Mouse (Mus musculus): ENCODE results near the gene Rpl22. TPM values are rescaled to one million over a fixed set of nuclear protein-coding genes. Genes with fewer than 3 reads are reported as not detected.

Gene Rpl22
- total RNA-seq, 2 experiments from 2014 or later, result 182 to 187 TPM

- no peak for DNase-seq (ENCODE audit: low spot score in 2 of 2)
- intact Hi-C loops (cut with DNase I), result loop anchor here (10.0 kb wide), 1 partner anchor 1660 kb away; the partner anchor contains the start of gene A430005L14Rik
Observed at GRCm38 (mm10) chr4:152294188-152294929, 31.2 kb upstream of the Rpl22 start.

- intact Hi-C loops (cut with DNase I), result loop anchor here (10.0 kb wide), 1 partner anchor 1659 kb away; the partner anchor contains the start of gene A430005L14Rik
- DNase-seq (ENCODE audit: low spot score in 2 of 2), result no peak
Observed at GRCm38 (mm10) chr4:152295916-152296315, 29.6 kb upstream of the Rpl22 start.

- DNase-seq (ENCODE audit: low spot score in 2 of 2), result no peak
- intact Hi-C loops (cut with DNase I), result loop anchor here (10.0 kb wide), 1 partner anchor 1658 kb away; the partner anchor contains the start of gene A430005L14Rik
Observed at GRCm38 (mm10) chr4:152296371-152296770, 29.2 kb upstream of the Rpl22 start.

- intact Hi-C loops (cut with DNase I), result loop anchor here (10.0 kb wide), 1 partner anchor 1658 kb away; the partner anchor contains the start of gene A430005L14Rik
- DNase-seq (ENCODE audit: low spot score in 2 of 2), result peak; percentile 99
Observed at GRCm38 (mm10) chr4:152296874-152297861, 28.4 kb upstream of the Rpl22 start, which contains the start of gene Icmt. TSS of gene Icmt (plus strand) at chr4:152297227.

GRCm38 (mm10) chr4:152298836-152299235, 26.7 kb upstream of the Rpl22 start:
- no peak for DNase-seq (ENCODE audit: low spot score in 2 of 2)
- intact Hi-C loops (cut with DNase I), result loop anchor here (10.0 kb wide), 1 partner anchor 1656 kb away; the partner anchor contains the start of gene A430005L14Rik

- DNase-seq (ENCODE audit: low spot score in 2 of 2), result no peak
- intact Hi-C loops (cut with DNase I), result no loop called here
Observed at GRCm38 (mm10) chr4:152300375-152300774, 25.2 kb upstream of the Rpl22 start.

- intact Hi-C loops (cut with DNase I), result no loop called here
- no peak for DNase-seq (ENCODE audit: low spot score in 2 of 2)
Observed at GRCm38 (mm10) chr4:152302012-152302411, 23.5 kb upstream of the Rpl22 start.

GRCm38 (mm10) chr4:152303172-152303571, 22.4 kb upstream of the Rpl22 start:
- DNase-seq (ENCODE audit: low spot score in 2 of 2), result no peak
- intact Hi-C loops (cut with DNase I), result no loop called here

GRCm38 (mm10) chr4:152304685-152305084, 20.9 kb upstream of the Rpl22 start:
- DNase-seq (ENCODE audit: low spot score in 2 of 2), result no peak
- intact Hi-C loops (cut with DNase I), result no loop called here

- intact Hi-C loops (cut with DNase I), result no loop called here
- no peak for DNase-seq (ENCODE audit: low spot score in 2 of 2)
Observed at GRCm38 (mm10) chr4:152305991-152306390, 19.6 kb upstream of the Rpl22 start.

GRCm38 (mm10) chr4:152307542-152307941, 18.0 kb upstream of the Rpl22 start:
- no peak for DNase-seq (ENCODE audit: low spot score in 2 of 2)
- intact Hi-C loops (cut with DNase I), result no loop called here

- no peak for DNase-seq (ENCODE audit: low spot score in 2 of 2)
- intact Hi-C loops (cut with DNase I), result no loop called here
Observed at GRCm38 (mm10) chr4:152312186-152312585, 13.4 kb upstream of the Rpl22 start.

- intact Hi-C loops (cut with DNase I), result no loop called here
- no peak for DNase-seq (ENCODE audit: low spot score in 2 of 2)
Observed at GRCm38 (mm10) chr4:152313211-152313632, 12.3 kb upstream of the Rpl22 start.

- intact Hi-C loops (cut with DNase I), result no loop called here
- DNase-seq (ENCODE audit: low spot score in 2 of 2), result peak in 1 of 2 experiments; percentile 84
Observed at GRCm38 (mm10) chr4:152313934-152314333, 11.6 kb upstream of the Rpl22 start.

GRCm38 (mm10) chr4:152315498-152316213, 9.9 kb upstream of the Rpl22 start:
- DNase-seq (ENCODE audit: low spot score in 2 of 2), result no peak

GRCm38 (mm10) chr4:152317631-152318033, 7.9 kb upstream of the Rpl22 start:
- intact Hi-C loops (cut with DNase I), result no loop called here
- DNase-seq (ENCODE audit: low spot score in 2 of 2), result no peak

More at GRCm38 (mm10) chr4:152315498-152316213, 9.9 kb upstream of the Rpl22 start:
- intact Hi-C loops (cut with DNase I), result no loop called here

GRCm38 (mm10) chr4:152318517-152319234, 6.9 kb upstream of the Rpl22 start, which contains the start of gene Rnf207:
TSS of gene Rnf207 (minus strand) at chr4:152318993.
- intact Hi-C loops (cut with DNase I), result no loop called here
- DNase-seq (ENCODE audit: low spot score in 2 of 2), result peak in 1 of 2 experiments; percentile 56

GRCm38 (mm10) chr4:152321464-152321863, 4.1 kb upstream of the Rpl22 start:
- intact Hi-C loops (cut with DNase I), result no loop called here
- no peak for DNase-seq (ENCODE audit: low spot score in 2 of 2)

All from left cerebral cortex, postnatal 14 days (tissue).